Mouse (Mus musculus) hindbrain, embryonic 14.5 days (tissue): Measurements from ENCODE around the gene Naa10. TPM values are rescaled to one million over a fixed set of nuclear protein-coding genes. Genes with fewer than 3 reads are reported as not detected.
A peak's percentile ranks its signal among the peaks of the same experiment; 100 is the strongest.

Source experiments
- ATAC-seq: fragments of 200-750 bp; cut with Nextera tagmentation; 2 replicates; pipeline ENCODE4 v1.8.0; 2017; ENCODE audit warnings: moderate number of reproducible peaks, mild to moderate bottlenecking, moderate TSS enrichment, moderate library complexity; ENCODE audit not compliant: low FRiP score
- DNase-seq: peaks from one replicate; pipeline ENCODE4 v3.0.0-alpha.2; 2015; ENCODE audit warnings: low spot score
- H3K27ac ChIP-seq: fragments of 300-500 bp; sonication (generic); 2 replicates; pipeline ENCODE4 v1.5.1; 2014; ENCODE audit warnings: mild to moderate bottlenecking, moderate library complexity
- H3K27me3 ChIP-seq: fragments of 300-500 bp; sonication (generic); 2 replicates; pipeline ENCODE4 v1.6.1; 2014; ENCODE audit warnings: mild to moderate bottlenecking, low read length, mixed read lengths; ENCODE audit not compliant: control insufficient read depth, insufficient read depth
- H3K36me3 ChIP-seq: fragments of 300-500 bp; sonication (generic); replicated peaks from 2 replicates; pipeline ENCODE4 v1.6.1; 2014; ENCODE audit not compliant: control insufficient read depth, insufficient read depth
- H3K4me1 ChIP-seq: fragments of 300-500 bp; sonication (generic); replicated peaks from 2 replicates; pipeline ENCODE4 v1.6.1; 2014; ENCODE audit warnings: antibody characterized with exemption, low read length, mixed read lengths; ENCODE audit not compliant: control insufficient read depth, insufficient read depth
- H3K4me2 ChIP-seq: fragments of 300-500 bp; sonication (generic); replicated peaks from 2 replicates; pipeline ENCODE4 v1.6.1; 2014; ENCODE audit warnings: mild to moderate bottlenecking, moderate library complexity
- H3K4me3 ChIP-seq: fragments of 300-500 bp; sonication (generic); replicated peaks from 2 replicates; pipeline ENCODE4 v1.5.1; 2014; ENCODE audit warnings: mild to moderate bottlenecking, low read length
- H3K9ac ChIP-seq: fragments of 300-500 bp; sonication (generic); 2 replicates; pipeline ENCODE4 v1.6.1; 2014
- H3K9me3 ChIP-seq: fragments of 300-500 bp; sonication (generic); 2 replicates; pipeline ENCODE4 v1.6.1; 2016; ENCODE audit warnings: low read length; ENCODE audit not compliant: control insufficient read depth
- WGBS: fragments of 180-500 bp; shearing (Covaris S2); extraction: QIAGEN DNeasy Blood & Tissue Kit; methylation state at CpG from one replicate; pipeline ENCODE4 v1.1.7; 2014; 5-methylcytosine and 5-hydroxymethylcytosine counted together
- polyA plus RNA-seq: library from polyadenylated mRNA; unstranded; fragments of >200 nt; fragmentation: Nextera tagmentation; extraction: Ambion mirVana; gene quantifications from 2 replicates; pipeline ENCODE4 v1.2.1, GENCODE M21; 2014

Gene Naa10
- polyA plus RNA-seq, 1 experiment from 2014 or later: 98.0 TPM

DNA sequence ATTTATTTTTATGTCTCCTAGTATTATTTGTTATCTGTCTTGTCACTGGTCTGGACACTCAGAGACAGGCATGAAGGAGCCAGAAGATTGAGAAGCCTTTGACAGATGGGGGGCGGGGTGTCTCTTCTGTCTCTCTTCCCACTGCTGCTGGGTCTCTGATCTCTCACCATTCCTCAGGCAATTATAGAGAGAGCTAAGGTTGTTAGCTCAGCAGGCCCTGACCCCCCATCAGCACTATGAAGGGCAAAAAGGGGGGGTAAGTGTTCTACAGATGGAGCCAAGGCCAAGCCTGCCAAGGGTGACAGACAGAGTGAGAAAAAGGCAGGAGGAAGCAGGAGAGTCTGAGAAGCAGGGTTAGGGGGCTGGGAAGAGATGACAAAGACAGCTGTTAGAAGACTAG lies 49.8 kb downstream of the Naa10 start:
- DNase-seq (no peak), ATAC-seq (no peak)
- WGBS: 68% methylated on average over 1 of the region's 1 CpGs
- no peaks in the 10 kb centered on the region for H3K27me3 ChIP-seq
- peaks cover 18% of the 10 kb centered on the region; the same call in 1 of the 2 replicates for H3K4me1 ChIP-seq
- no peaks in the 10 kb centered on the region for H3K9me3 ChIP-seq
- no peaks in the 10 kb centered on the region; the same call in 1 of the 2 replicates for H3K36me3 ChIP-seq
- no peak overlapping the region for H3K27ac ChIP-seq
- no peak overlapping the region for H3K4me3 ChIP-seq
- no peak overlapping the region for H3K9ac ChIP-seq
- no peak overlapping the region for H3K4me2 ChIP-seq

DNA sequence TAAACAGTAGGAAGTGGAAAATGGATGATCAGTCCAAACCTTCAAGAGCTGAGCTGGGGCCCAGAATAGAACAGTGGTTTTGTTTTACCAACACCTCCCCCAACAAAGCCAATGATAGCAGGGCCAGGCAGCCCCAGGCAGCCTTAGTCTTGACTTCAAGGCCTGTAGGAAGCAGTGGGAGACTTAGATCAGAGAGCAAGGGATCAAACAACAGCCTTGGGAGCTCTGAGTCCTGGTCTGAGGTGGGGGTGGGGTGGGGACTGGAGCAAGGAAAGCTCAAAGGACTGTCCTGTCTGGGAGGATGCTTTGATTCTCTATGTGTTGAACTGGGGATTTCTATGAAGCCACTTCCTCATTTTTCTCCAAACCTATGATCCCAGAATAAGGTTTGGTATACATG lies 50.3 kb downstream of the Naa10 start:
- Histone ChIP-seq H3K4me1 (peaks cover 13% of the 10 kb centered on the region; the same call in 1 of the 2 replicates), H3K27me3 (no peaks in the 10 kb centered on the region), H3K27ac (no peak overlapping the region), H3K4me2 (no peak overlapping the region), H3K36me3 (no peaks in the 10 kb centered on the region; the same call in 1 of the 2 replicates), H3K9ac (no peak overlapping the region), H3K9me3 (no peaks in the 10 kb centered on the region), H3K4me3 (no peak overlapping the region)
- no peak for DNase-seq
- ATAC-seq: no peak

DNA sequence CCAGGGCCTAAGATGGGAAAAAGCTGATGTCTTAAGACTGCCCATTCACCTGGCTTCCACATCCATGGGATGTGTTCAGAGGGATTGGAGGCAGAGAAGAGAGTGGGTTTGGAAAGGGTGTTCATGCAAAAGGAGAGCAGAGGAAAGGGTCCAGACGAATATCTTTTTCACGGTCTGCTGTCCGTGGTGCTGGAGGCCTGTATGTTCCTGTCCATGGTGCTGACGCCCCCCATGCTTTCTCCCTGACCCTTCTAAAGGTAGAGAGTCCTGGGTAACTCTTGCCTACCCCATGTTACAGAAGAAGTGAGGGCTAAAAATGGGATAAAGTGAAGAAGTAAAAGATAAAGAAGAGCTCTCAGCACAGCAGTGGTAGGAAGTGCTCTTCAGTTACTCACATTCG lies 52.4 kb downstream of the Naa10 start:
- WGBS: 13% methylated on average over 5 of the region's 5 CpGs
- no peak for ATAC-seq
- Histone ChIP-seq H3K36me3 (peaks cover 11% of the 10 kb centered on the region), H3K27me3 (no peaks in the 10 kb centered on the region), H3K9me3 (no peaks in the 10 kb centered on the region), H3K4me2 (no peak overlapping the region), H3K27ac (no peak overlapping the region), H3K4me3 (no peak overlapping the region), H3K4me1 (peaks cover 16% of the 10 kb centered on the region; the same call in 1 of the 2 replicates), H3K9ac (no peak overlapping the region)
- no peak for DNase-seq

GRCm38 (mm10) chrX:73867852-73868251 lies 53.9 kb downstream of the Naa10 start:
- Histone ChIP-seq H3K4me1 (peaks cover 20% of the 10 kb centered on the region; the same call in 1 of the 2 replicates), H3K27me3 (no peaks in the 10 kb centered on the region), H3K36me3 (peaks cover 23% of the 10 kb centered on the region), H3K4me2 (no peak overlapping the region), H3K27ac (peak overlapping the region; percentile 69), H3K9ac (no peak overlapping the region), H3K4me3 (no peak overlapping the region), H3K9me3 (no peaks in the 10 kb centered on the region)
- 71% methylated on average over 1 of the region's 1 CpGs for WGBS
- DNase-seq: no peak
- no peak for ATAC-seq

- H3K27ac ChIP-seq: peak overlapping the region; percentile 69
- peaks cover 29% of the 10 kb centered on the region for H3K36me3 ChIP-seq
- DNase-seq (no peak), ATAC-seq (no peak)
- H3K27me3 ChIP-seq: no peaks in the 10 kb centered on the region
- H3K4me1 ChIP-seq: peaks cover 20% of the 10 kb centered on the region; the same call in 1 of the 2 replicates
- no peaks in the 10 kb centered on the region for H3K9me3 ChIP-seq
- WGBS: 15% methylated on average over 3 of the region's 3 CpGs
- H3K4me3 ChIP-seq: no peak overlapping the region
- H3K4me2 ChIP-seq: no peak overlapping the region
- H3K9ac ChIP-seq: no peak overlapping the region
Measured at GRCm38 (mm10) chrX:73867256-73867655, 54.5 kb downstream of the Naa10 start.

Other genes with a start within 250 kb of the Naa10 start
- 7.9 and 8.2 TPM in 2 replicates for gene Slc6a8, start 248.8 kb downstream of the Naa10 start, polyA plus RNA-seq
- gene Bcap31, start 205.8 kb downstream of the Naa10 start, polyA plus RNA-seq: 135 and 141 TPM in 2 replicates
- gene Abcd1, start 205.3 kb downstream of the Naa10 start, polyA plus RNA-seq: 8.3 and 10.2 TPM in 2 replicates
- 0.59 TPM in 2 replicates for gene Plxnb3, start 164.9 kb downstream of the Naa10 start, polyA plus RNA-seq
- 0.60 and 1.8 TPM in 2 replicates for gene Srpk3, start 147.5 kb downstream of the Naa10 start, polyA plus RNA-seq
- gene Idh3g, start 135.0 kb downstream of the Naa10 start, polyA plus RNA-seq: 260 TPM in 2 replicates
- 151 and 176 TPM in 2 replicates for gene Ssr4, start 134.9 kb downstream of the Naa10 start, polyA plus RNA-seq
- gene Pdzd4, start 97.0 kb downstream of the Naa10 start, polyA plus RNA-seq: 5.5 and 6.4 TPM in 2 replicates
- gene Avpr2, start 29.8 kb downstream of the Naa10 start, polyA plus RNA-seq: 0.39 TPM in 1 of 2 replicates, not detected in the other
- gene L1cam, start 25.8 kb downstream of the Naa10 start, polyA plus RNA-seq: 135 and 147 TPM in 2 replicates
- gene Arhgap4, start 74 bp downstream of the Naa10 start, polyA plus RNA-seq: 3.0 and 3.1 TPM in 2 replicates
- gene Renbp, start 8.9 kb upstream of the Naa10 start, polyA plus RNA-seq: 11.3 and 15.4 TPM in 2 replicates
- gene Hcfc1, start 44.4 kb upstream of the Naa10 start, polyA plus RNA-seq: 55.3 and 57.3 TPM in 2 replicates
- 30.9 and 31.2 TPM in 2 replicates for gene Irak1, start 102.0 kb upstream of the Naa10 start, polyA plus RNA-seq
- gene Opn1mw, start 205.5 kb upstream of the Naa10 start, polyA plus RNA-seq: not detected in 2 replicates
- gene Mecp2, start 213.4 kb upstream of the Naa10 start, polyA plus RNA-seq: 15.5 and 15.6 TPM in 2 replicates
- not detected in 2 replicates for gene Tex28, start 245.9 kb upstream of the Naa10 start, polyA plus RNA-seq